Mouse (Mus musculus): ENCODE measurements at regions not wholly inside any gene's neighbourhood (a gene's known extent, or its start where the extent isn't known, plus 50 kb on each side); places are given as distances from the start of the nearest gene placed in this dataset.

GRCm38 (mm10) chr4:137138127-137138526 is 89.5 kb upstream of the Zbtb40 start:
- ATAC-seq (ENCODE audit: extremely low read depth, insufficient number of reproducible peaks, low FRiP score, poor library complexity, severe bottlenecking) = no peak
- DNase-seq (ENCODE audit: low spot score) = no peak
- Histone ChIP-seq H3K9me3 (replicated peaks) (no peaks in the 10 kb centered on the region), H3K4me3 (ENCODE audit: low read depth, low read length) (no peak overlapping the region), H3K36me3 (replicated peaks) (no peaks in the 10 kb centered on the region), H3K4me1 (ENCODE audit: insufficient read depth, low read depth, low read length) (no peaks in the 10 kb centered on the region), H3K27me3 (ENCODE audit: insufficient read depth, low read length) (peaks cover 3% of the 10 kb centered on the region)
- TF ChIP-seq GATA2 (IDR thresholded peaks at IDR 0.05; ENCODE audit: borderline replicate concordance, low read depth, low read length) = no peak
- TF ChIP-seq GATA1 (IDR thresholded peaks at IDR 0.05; ENCODE audit: borderline replicate concordance, low read length) = no peak
- no peak for TF ChIP-seq TAL1 (conservative IDR thresholded peaks at IDR 0.05; ENCODE audit: low read depth, low read length)

GRCm38 (mm10) chr4:137136313-137136712 is 87.7 kb upstream of the Zbtb40 start:
- DNase-seq (ENCODE audit: low spot score) = no peak
- Histone ChIP-seq H3K4me1 (ENCODE audit: insufficient read depth, low read depth, low read length) (no peaks in the 10 kb centered on the region), H3K4me3 (ENCODE audit: low read depth, low read length) (no peak overlapping the region), H3K27me3 (ENCODE audit: insufficient read depth, low read length) (peaks cover 3% of the 10 kb centered on the region), H3K36me3 (replicated peaks) (no peaks in the 10 kb centered on the region), H3K9me3 (replicated peaks) (no peaks in the 10 kb centered on the region)
- TF ChIP-seq TAL1 (conservative IDR thresholded peaks at IDR 0.05; ENCODE audit: low read depth, low read length) (no peak), POLR2AphosphoS5 (IDR thresholded peaks at IDR 0.05; ENCODE audit: insufficient replicate concordance, low read depth, low read length) (no peak), CTCF (IDR thresholded peaks at IDR 0.05; ENCODE audit: low read depth, low read length) (no peak), GATA2 (IDR thresholded peaks at IDR 0.05; ENCODE audit: borderline replicate concordance, low read depth, low read length) (no peak), GATA1 (IDR thresholded peaks at IDR 0.05; ENCODE audit: borderline replicate concordance, low read length) (no peak)
- ATAC-seq (ENCODE audit: extremely low read depth, insufficient number of reproducible peaks, low FRiP score, poor library complexity, severe bottlenecking) = no peak

- Histone ChIP-seq H3K27me3 (ENCODE audit: insufficient read depth, low read length) (no peaks in the 10 kb centered on the region; the same call in 1 of the 2 replicates), H3K4me3 (ENCODE audit: low read depth, low read length) (no peak overlapping the region), H3K4me1 (ENCODE audit: insufficient read depth, low read depth, low read length) (no peaks in the 10 kb centered on the region), H3K9me3 (replicated peaks) (no peaks in the 10 kb centered on the region), H3K36me3 (replicated peaks) (no peaks in the 10 kb centered on the region)
- TF ChIP-seq POLR2AphosphoS5 (IDR thresholded peaks at IDR 0.05; ENCODE audit: insufficient replicate concordance, low read depth, low read length) (no peak), CTCF (IDR thresholded peaks at IDR 0.05; ENCODE audit: low read depth, low read length) (no peak), TAL1 (conservative IDR thresholded peaks at IDR 0.05; ENCODE audit: low read depth, low read length) (no peak), GATA2 (IDR thresholded peaks at IDR 0.05; ENCODE audit: borderline replicate concordance, low read depth, low read length) (no peak)
- DNase-seq (ENCODE audit: low spot score) (no peak), ATAC-seq (ENCODE audit: extremely low read depth, insufficient number of reproducible peaks, low FRiP score, poor library complexity, severe bottlenecking) (no peak)
These were observed 87.2 kb upstream of the Zbtb40 start for GRCm38 (mm10) chr4:137135792-137136191.

GRCm38 (mm10) chr4:137134553-137134952 is 86.0 kb upstream of the Zbtb40 start:
- Histone ChIP-seq H3K36me3 (replicated peaks) (no peaks in the 10 kb centered on the region), H3K4me3 (ENCODE audit: low read depth, low read length) (no peak overlapping the region), H3K4me1 (ENCODE audit: insufficient read depth, low read depth, low read length) (no peaks in the 10 kb centered on the region), H3K9me3 (replicated peaks) (no peaks in the 10 kb centered on the region), H3K27me3 (ENCODE audit: insufficient read depth, low read length) (peaks cover 5% of the 10 kb centered on the region)
- no peak for ATAC-seq (ENCODE audit: extremely low read depth, insufficient number of reproducible peaks, low FRiP score, poor library complexity, severe bottlenecking)
- no peak for DNase-seq (ENCODE audit: low spot score)
- TF ChIP-seq GATA1 (IDR thresholded peaks at IDR 0.05; ENCODE audit: borderline replicate concordance, low read length) (no peak), POLR2AphosphoS5 (IDR thresholded peaks at IDR 0.05; ENCODE audit: insufficient replicate concordance, low read depth, low read length) (no peak), GATA2 (IDR thresholded peaks at IDR 0.05; ENCODE audit: borderline replicate concordance, low read depth, low read length) (no peak), TAL1 (conservative IDR thresholded peaks at IDR 0.05; ENCODE audit: low read depth, low read length) (no peak), CTCF (IDR thresholded peaks at IDR 0.05; ENCODE audit: low read depth, low read length) (no peak)

- ATAC-seq (ENCODE audit: extremely low read depth, insufficient number of reproducible peaks, low FRiP score, poor library complexity, severe bottlenecking) (no peak), DNase-seq (ENCODE audit: low spot score) (no peak)
- H3K36me3 ChIP-seq (replicated peaks) = no peaks in the 10 kb centered on the region
- H3K27me3 ChIP-seq (ENCODE audit: insufficient read depth, low read length) = peaks cover 10% of the 10 kb centered on the region
- H3K4me3 ChIP-seq (ENCODE audit: low read depth, low read length) = no peak overlapping the region
- H3K9me3 ChIP-seq (replicated peaks) = no peaks in the 10 kb centered on the region
- H3K4me1 ChIP-seq (ENCODE audit: insufficient read depth, low read depth, low read length) = no peaks in the 10 kb centered on the region
- no peak for TF ChIP-seq GATA1 (IDR thresholded peaks at IDR 0.05; ENCODE audit: borderline replicate concordance, low read length)
- no peak for TF ChIP-seq TAL1 (conservative IDR thresholded peaks at IDR 0.05; ENCODE audit: low read depth, low read length)
These were observed 85.2 kb upstream of the Zbtb40 start for GRCm38 (mm10) chr4:137133789-137134188.

GRCm38 (mm10) chr4:137130619-137131212 is 82.1 kb upstream of the Zbtb40 start:
- H3K27me3 ChIP-seq (ENCODE audit: insufficient read depth, low read length) = peaks cover 16% of the 10 kb centered on the region; the same call in 1 of the 2 replicates

More at GRCm38 (mm10) chr4:137130619-137131212, 82.1 kb upstream of the Zbtb40 start:
- H3K9me3 ChIP-seq (replicated peaks) = no peaks in the 10 kb centered on the region
- no peak for TF ChIP-seq POLR2AphosphoS5 (IDR thresholded peaks at IDR 0.05; ENCODE audit: insufficient replicate concordance, low read depth, low read length)
- TF ChIP-seq GATA1 (IDR thresholded peaks at IDR 0.05; ENCODE audit: borderline replicate concordance, low read length) = no peak
- no peak for TF ChIP-seq TAL1 (conservative IDR thresholded peaks at IDR 0.05; ENCODE audit: low read depth, low read length)
- TF ChIP-seq CTCF (IDR thresholded peaks at IDR 0.05; ENCODE audit: low read depth, low read length) = no peak
- no peak for TF ChIP-seq GATA2 (IDR thresholded peaks at IDR 0.05; ENCODE audit: borderline replicate concordance, low read depth, low read length)
- H3K4me3 ChIP-seq (ENCODE audit: low read depth, low read length) = no peak overlapping the region
- H3K36me3 ChIP-seq (replicated peaks) = no peaks in the 10 kb centered on the region
- no peak for DNase-seq (ENCODE audit: low spot score)
- no peaks in the 10 kb centered on the region for H3K4me1 ChIP-seq (ENCODE audit: insufficient read depth, low read depth, low read length)
- ATAC-seq (ENCODE audit: extremely low read depth, insufficient number of reproducible peaks, low FRiP score, poor library complexity, severe bottlenecking) = no peak

Data from G1E (cell line).